Mouse (Mus musculus) forebrain, embryonic 11.5 days (tissue): ENCODE measurements around the gene Akap2. TPM values are rescaled to one million over a fixed set of nuclear protein-coding genes. Genes with fewer than 3 reads are reported as not detected.

Experiments
- ATAC-seq: fragments of 200-750 bp; cut with Nextera tagmentation; replicated peaks from 2 replicates; pipeline ENCODE4 v1.8.0; 2017; ENCODE audit warnings: moderate TSS enrichment; ENCODE audit not compliant: low FRiP score
- DNase-seq: peaks from one replicate; pipeline ENCODE4 v3.0.0-alpha.2; 2017; ENCODE audit warnings: low spot score
- H3K27ac ChIP-seq: fragments of 300-500 bp; sonication (generic); 2 replicates; pipeline ENCODE4 v1.5.1; 2014; ENCODE audit warnings: low read depth, low read length
- H3K27me3 ChIP-seq: fragments of 300-500 bp; sonication (generic); 2 replicates; pipeline ENCODE4 v1.6.1; 2014; ENCODE audit warnings: mild to moderate bottlenecking, low read length, mixed read lengths; ENCODE audit not compliant: control insufficient read depth, insufficient read depth
- H3K36me3 ChIP-seq: fragments of 300-500 bp; sonication (generic); 2 replicates; pipeline ENCODE4 v1.6.1; 2014; ENCODE audit warnings: mild to moderate bottlenecking, low read length, moderate library complexity, mixed read lengths; ENCODE audit not compliant: control insufficient read depth, insufficient read depth
- H3K4me1 ChIP-seq: fragments of 300-500 bp; sonication (generic); replicated peaks from 2 replicates; pipeline ENCODE4 v1.6.1; 2014; ENCODE audit warnings: low read length, mixed read lengths; ENCODE audit not compliant: control insufficient read depth, insufficient read depth
- H3K4me2 ChIP-seq: fragments of 300-500 bp; sonication (generic); 2 replicates; pipeline ENCODE4 v1.6.1; 2014; ENCODE audit warnings: low read depth, mild to moderate bottlenecking, low read length, moderate library complexity, mixed read lengths; ENCODE audit not compliant: severe bottlenecking
- H3K4me3 ChIP-seq: fragments of 300-500 bp; sonication (generic); 2 replicates; pipeline ENCODE4 v1.5.1; 2014; ENCODE audit warnings: low read depth, low read length
- H3K9ac ChIP-seq: fragments of 300-500 bp; sonication (generic); 2 replicates; pipeline ENCODE4 v1.6.1; 2014; ENCODE audit warnings: low read length
- H3K9me3 ChIP-seq: fragments of 300-500 bp; sonication (generic); 2 replicates; pipeline ENCODE4 v1.6.1; 2016; ENCODE audit warnings: low read length, mixed read lengths; ENCODE audit not compliant: control insufficient read depth
- WGBS: fragments of 180-500 bp; shearing (Covaris S2); extraction: QIAGEN DNeasy Blood & Tissue Kit; methylation state at CpG from one replicate; pipeline ENCODE4 v1.1.7; 2014; 5-methylcytosine and 5-hydroxymethylcytosine counted together
- polyA plus RNA-seq: library from polyadenylated mRNA; unstranded; fragments of >200 nt; fragmentation: Nextera tagmentation; extraction: Ambion mirVana; gene quantifications from 2 replicates; pipeline ENCODE4 v1.2.1, GENCODE M21; 2014

The Akap2 gene
- polyA plus RNA-seq, 1 experiment from 2014 or later, result 15.5 TPM

GRCm38 (mm10) chr4:57771558-57772219, 54.2 kb downstream of the Akap2 start:
- DNase-seq, result no peak
- no peak overlapping the region for H3K4me3 ChIP-seq
- no peak overlapping the region for H3K27ac ChIP-seq
- H3K4me2 ChIP-seq, result no peak overlapping the region
- no peak for ATAC-seq
- H3K9ac ChIP-seq, result no peak overlapping the region
- no peaks in the 10 kb centered on the region for H3K9me3 ChIP-seq
- no peaks in the 10 kb centered on the region for H3K27me3 ChIP-seq
- no peaks in the 10 kb centered on the region for H3K4me1 ChIP-seq
- no peaks in the 10 kb centered on the region for H3K36me3 ChIP-seq
- 87% methylated on average over 2 of the region's 2 CpGs for WGBS

- Histone ChIP-seq H3K27ac (no peak overlapping the region), H3K4me1 (no peaks in the 10 kb centered on the region), H3K4me3 (no peak overlapping the region), H3K9ac (no peak overlapping the region), H3K4me2 (no peak overlapping the region), H3K36me3 (no peaks in the 10 kb centered on the region), H3K27me3 (no peaks in the 10 kb centered on the region), H3K9me3 (no peaks in the 10 kb centered on the region)
- ATAC-seq (no peak), DNase-seq (no peak)
- 69% methylated on average over 11 of the region's 11 CpGs for WGBS
Measured at GRCm38 (mm10) chr4:57772851-57773510, 55.5 kb downstream of the Akap2 start.

GRCm38 (mm10) chr4:57774517-57774916, 57.1 kb downstream of the Akap2 start:
- no peak overlapping the region for H3K27ac ChIP-seq
- no peaks in the 10 kb centered on the region for H3K4me1 ChIP-seq
- H3K36me3 ChIP-seq, result no peaks in the 10 kb centered on the region
- no peaks in the 10 kb centered on the region for H3K27me3 ChIP-seq
- no peak overlapping the region for H3K4me2 ChIP-seq
- H3K9me3 ChIP-seq, result no peaks in the 10 kb centered on the region
- no peak overlapping the region for H3K9ac ChIP-seq
- 62% methylated on average over 3 of the region's 4 CpGs for WGBS
- DNase-seq (no peak), ATAC-seq (no peak)
- H3K4me3 ChIP-seq, result no peak overlapping the region

- no peaks in the 10 kb centered on the region for H3K4me1 ChIP-seq
- no peak for ATAC-seq
- H3K36me3 ChIP-seq, result no peaks in the 10 kb centered on the region
- H3K27me3 ChIP-seq, result no peaks in the 10 kb centered on the region
- H3K9me3 ChIP-seq, result no peaks in the 10 kb centered on the region
- no peak overlapping the region for H3K4me3 ChIP-seq
- no peak overlapping the region for H3K27ac ChIP-seq
- no peak for DNase-seq
- H3K9ac ChIP-seq, result no peak overlapping the region
- H3K4me2 ChIP-seq, result no peak overlapping the region
Measured at GRCm38 (mm10) chr4:57775582-57775981, 58.1 kb downstream of the Akap2 start.

- ATAC-seq, result no peak
- no peak overlapping the region for H3K9ac ChIP-seq
- no peak overlapping the region; the same call in 1 of the 2 replicates for H3K27ac ChIP-seq
- H3K9me3 ChIP-seq, result no peaks in the 10 kb centered on the region
- 20% methylated on average over 4 of the region's 4 CpGs for WGBS
- no peak overlapping the region for H3K4me3 ChIP-seq
- H3K27me3 ChIP-seq, result peaks cover 17% of the 10 kb centered on the region
- peaks cover 11% of the 10 kb centered on the region; the same call in 1 of the 2 replicates for H3K4me1 ChIP-seq
- no peak for DNase-seq
- H3K4me2 ChIP-seq, result no peak overlapping the region
- no peaks in the 10 kb centered on the region for H3K36me3 ChIP-seq
Measured at GRCm38 (mm10) chr4:57780403-57780802, 62.9 kb downstream of the Akap2 start.

- Histone ChIP-seq H3K9ac (no peak overlapping the region), H3K9me3 (no peaks in the 10 kb centered on the region), H3K4me2 (peak overlapping the region; percentile 24; the same call in 1 of the 2 replicates), H3K27ac (no peak overlapping the region; the same call in 1 of the 2 replicates), H3K4me3 (no peak overlapping the region), H3K27me3 (peaks cover 17% of the 10 kb centered on the region), H3K4me1 (peaks cover 11% of the 10 kb centered on the region; the same call in 1 of the 2 replicates), H3K36me3 (no peaks in the 10 kb centered on the region)
- ATAC-seq, result 0 out of 2 replicates have a peak, but pooled peaks have one; percentile 25
- 2% methylated on average over 20 of the region's 20 CpGs for WGBS
- DNase-seq, result peak; percentile 61
Measured at GRCm38 (mm10) chr4:57780833-57781641, 63.6 kb downstream of the Akap2 start.

GRCm38 (mm10) chr4:57781994-57782393, 64.5 kb downstream of the Akap2 start:
- DNase-seq (peak; percentile 86), ATAC-seq (peak; percentile 88)
- H3K4me1 ChIP-seq, result peaks cover 11% of the 10 kb centered on the region; the same call in 1 of the 2 replicates
- H3K27me3 ChIP-seq, result peaks cover 17% of the 10 kb centered on the region
- no peaks in the 10 kb centered on the region for H3K9me3 ChIP-seq
- peak overlapping the region; percentile 77 for H3K4me2 ChIP-seq
- H3K9ac ChIP-seq, result peak overlapping the region; percentile 35; the same call in 1 of the 2 replicates
- H3K36me3 ChIP-seq, result no peaks in the 10 kb centered on the region
- peak overlapping the region; percentile 37 for H3K4me3 ChIP-seq
- H3K27ac ChIP-seq, result no peak overlapping the region
- WGBS, result under 1% methylated on average over 26 of the region's 26 CpGs

- DNase-seq (peak; percentile 64), ATAC-seq (no peak; the same call in 1 of the 2 replicates)
- no peak overlapping the region for H3K27ac ChIP-seq
Measured at GRCm38 (mm10) chr4:57782549-57783390, 65.3 kb downstream of the Akap2 start.

More at GRCm38 (mm10) chr4:57782549-57783390, 65.3 kb downstream of the Akap2 start:
- H3K4me3 ChIP-seq, result peak overlapping the region; percentile 37
- H3K9me3 ChIP-seq, result no peaks in the 10 kb centered on the region
- H3K36me3 ChIP-seq, result no peaks in the 10 kb centered on the region
- peak overlapping the region; percentile 35; the same call in 1 of the 2 replicates for H3K9ac ChIP-seq
- 3% methylated on average over 33 of the region's 33 CpGs for WGBS
- H3K4me1 ChIP-seq, result peaks cover 11% of the 10 kb centered on the region; the same call in 1 of the 2 replicates
- peaks cover 17% of the 10 kb centered on the region for H3K27me3 ChIP-seq
- peak overlapping the region; percentile 77 for H3K4me2 ChIP-seq
